Mouse (Mus musculus): ENCODE data around the gene Ranbp10.

Gene Ranbp10

GRCm38 (mm10) chr8:105722861-105723260, 104.3 kb downstream of the Ranbp10 start:
- DNase-seq (ENCODE audit: low read depth in 1 of 2, low spot score in 2 of 2): no peak

- DNase-seq (ENCODE audit: low read depth in 1 of 2, low spot score in 2 of 2): no peak
Measured at GRCm38 (mm10) chr8:105719637-105720036, 107.5 kb downstream of the Ranbp10 start.
